Mouse (Mus musculus): ENCODE results near the gene Gng7.

The Gng7 gene

DNA sequence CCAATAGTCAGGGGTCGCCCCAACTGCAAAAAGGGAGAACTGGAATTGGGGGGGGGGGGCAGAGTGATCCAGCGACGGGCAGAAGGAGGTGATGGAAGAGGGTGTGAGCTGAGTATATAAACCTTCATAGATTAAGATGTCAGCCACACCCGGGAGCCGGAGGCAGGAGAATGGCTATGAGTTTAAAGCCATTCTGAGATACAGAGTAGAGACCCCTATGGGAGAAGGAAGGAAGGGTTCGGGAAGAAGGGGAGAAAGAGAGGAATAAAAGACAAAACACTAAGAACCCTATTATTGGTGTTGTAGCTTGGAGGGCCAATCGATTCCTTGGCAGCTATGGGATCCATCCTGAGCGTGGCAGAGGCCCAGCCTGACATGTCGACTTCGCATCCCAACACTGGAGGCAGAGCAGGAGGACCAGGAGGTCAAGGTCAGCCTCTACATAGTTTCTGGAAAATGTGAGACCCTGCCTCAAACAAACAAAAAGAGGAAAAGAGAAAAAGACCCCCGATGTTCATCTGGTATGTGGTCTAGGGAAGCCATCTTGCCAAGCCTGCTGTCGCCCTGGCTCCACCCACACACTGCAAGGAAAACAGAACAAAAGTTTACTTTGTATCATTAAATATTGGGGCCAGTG is 11.0 kb upstream of the Gng7 start, which contains the start of gene Diras1:
TSS of gene Diras1 (minus strand) at position 24 of the 637 bp plus-strand sequence.
- DNase-seq (ENCODE audit: low spot score in 2 of 2): no peak

DNA sequence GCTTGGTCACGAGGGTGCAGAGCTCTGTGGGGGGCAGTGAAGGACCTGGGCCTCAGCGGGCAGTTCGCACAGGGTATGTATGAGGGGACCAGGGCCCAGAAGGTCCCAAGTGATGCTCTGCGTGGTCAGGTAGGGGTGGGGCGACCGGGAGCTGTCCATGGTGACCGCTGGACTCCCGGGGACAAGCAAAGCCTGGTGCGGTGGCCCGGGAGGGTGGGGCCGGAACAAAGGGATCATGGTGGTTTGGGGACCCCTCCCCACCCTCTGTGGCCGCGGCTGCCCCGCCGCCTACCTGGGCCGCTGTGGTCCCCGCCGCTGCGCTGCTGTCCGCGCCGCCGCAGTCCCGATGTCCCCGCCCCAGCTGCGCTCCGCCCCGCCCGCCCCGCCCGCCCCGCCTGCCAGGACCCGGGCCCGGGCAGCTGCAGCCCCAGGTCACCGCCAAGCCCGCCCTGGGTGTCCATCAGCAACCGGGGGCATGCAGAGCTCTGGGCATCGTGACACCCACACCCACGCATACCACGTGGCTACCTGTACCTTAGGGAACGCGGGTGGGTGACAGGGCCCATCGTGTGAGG is 10.4 kb upstream of the Gng7 start:
- DNase-seq (ENCODE audit: low spot score in 2 of 2): no peak

- no peak for DNase-seq (ENCODE audit: low spot score in 2 of 2)
These were observed 9.7 kb upstream of the Gng7 start for GRCm38 (mm10) chr10:81024346-81024937.

DNA sequence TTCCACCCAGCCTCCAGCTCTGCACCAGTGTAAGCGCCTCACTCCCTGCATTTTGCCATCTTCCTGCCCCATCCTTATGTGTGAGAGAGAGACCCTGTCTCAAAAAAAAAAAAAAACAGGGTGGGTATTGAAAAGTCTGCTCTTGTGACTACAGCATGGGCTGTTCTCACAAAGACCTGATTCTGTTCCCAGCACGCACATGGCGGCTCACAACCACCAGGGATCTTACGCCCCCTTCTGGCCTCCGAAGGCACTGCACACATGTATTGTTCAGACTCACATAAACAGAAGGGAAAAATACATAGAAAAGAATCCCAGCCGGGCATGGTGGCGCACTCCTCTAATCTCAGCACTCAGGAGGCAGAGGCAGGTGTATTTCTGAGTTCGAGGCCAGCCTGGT is 8.0 kb upstream of the Gng7 start:
- DNase-seq (ENCODE audit: low spot score in 2 of 2): no peak

DNA sequence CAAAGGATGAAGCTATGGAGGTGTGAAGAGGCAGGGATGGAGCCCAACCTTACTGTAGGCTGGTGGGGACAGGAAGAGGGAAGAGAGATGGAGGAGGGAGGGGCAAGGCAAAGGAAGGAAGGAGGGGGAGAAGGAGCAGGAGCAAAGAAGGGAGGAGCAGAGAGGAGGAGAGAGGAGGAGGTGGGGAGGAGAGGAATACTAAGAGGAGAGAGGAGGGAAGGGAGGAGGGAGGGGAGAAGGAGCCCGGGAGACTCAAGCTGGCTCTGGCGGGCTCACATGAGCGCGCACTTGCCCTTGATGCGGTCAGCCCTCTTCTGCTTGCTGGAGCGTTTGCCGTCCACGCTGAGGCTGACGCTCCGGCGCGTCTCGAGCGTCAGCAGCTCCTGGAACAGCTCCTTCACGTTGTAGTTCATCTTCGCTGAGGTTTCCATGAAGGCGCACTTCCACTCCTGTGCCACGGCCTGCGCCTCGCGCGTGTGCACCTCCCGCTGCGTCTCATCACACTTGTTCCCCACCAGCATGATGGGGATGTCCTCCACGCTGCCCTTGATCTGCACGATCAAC is 6.9 kb upstream of the Gng7 start:
- DNase-seq (ENCODE audit: low spot score in 2 of 2): no peak

- no peak for DNase-seq (ENCODE audit: low spot score in 2 of 2)
These were observed 5.5 kb upstream of the Gng7 start for GRCm38 (mm10) chr10:81020207-81020606.

GRCm38 (mm10) chr10:81019687-81020086 is 4.9 kb upstream of the Gng7 start:
- no peak for DNase-seq (ENCODE audit: low spot score in 2 of 2)

GRCm38 (mm10) chr10:81018326-81018725 is 3.6 kb upstream of the Gng7 start:
- DNase-seq (ENCODE audit: low spot score in 2 of 2): no peak

DNA sequence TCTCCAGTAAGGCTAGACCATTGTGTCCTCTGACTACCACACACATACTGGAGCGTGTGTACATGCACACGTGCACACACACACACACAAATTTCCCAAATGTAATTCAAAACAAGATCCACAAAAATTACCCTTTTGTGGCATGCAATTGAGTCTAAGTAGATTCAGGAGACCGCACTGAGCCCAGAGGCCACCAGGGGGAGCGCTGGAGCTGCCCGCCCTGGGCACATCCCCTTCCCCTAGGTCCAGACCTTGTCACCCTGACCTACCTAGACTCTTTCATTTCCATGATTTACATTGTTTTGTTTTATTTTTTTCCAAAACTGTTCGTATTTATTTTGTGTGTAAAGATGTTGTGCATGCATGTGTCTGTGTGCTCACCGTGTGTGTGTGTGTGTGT is 1.9 kb upstream of the Gng7 start:
- no peak for DNase-seq (ENCODE audit: low spot score in 2 of 2)

DNA sequence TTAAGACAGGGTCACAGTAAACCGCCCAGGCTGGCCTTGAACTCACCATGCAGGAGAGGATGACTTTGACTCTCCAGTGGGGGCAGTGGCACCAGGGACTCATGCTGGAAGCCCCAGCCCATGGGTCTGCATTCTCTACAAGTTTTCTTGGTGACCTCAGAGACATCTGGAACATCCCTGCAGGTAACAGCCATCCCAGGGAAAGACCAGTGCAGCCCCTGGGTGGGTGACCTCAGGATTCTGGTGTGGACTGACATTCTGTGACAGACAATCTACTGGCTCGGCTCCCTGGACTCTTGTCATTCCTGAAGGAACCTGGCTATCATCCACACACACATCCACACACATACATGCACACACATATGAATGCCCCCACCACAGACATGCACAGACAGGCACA is 921 bp upstream of the Gng7 start:
- DNase-seq (ENCODE audit: low spot score in 2 of 2): no peak

DNA sequence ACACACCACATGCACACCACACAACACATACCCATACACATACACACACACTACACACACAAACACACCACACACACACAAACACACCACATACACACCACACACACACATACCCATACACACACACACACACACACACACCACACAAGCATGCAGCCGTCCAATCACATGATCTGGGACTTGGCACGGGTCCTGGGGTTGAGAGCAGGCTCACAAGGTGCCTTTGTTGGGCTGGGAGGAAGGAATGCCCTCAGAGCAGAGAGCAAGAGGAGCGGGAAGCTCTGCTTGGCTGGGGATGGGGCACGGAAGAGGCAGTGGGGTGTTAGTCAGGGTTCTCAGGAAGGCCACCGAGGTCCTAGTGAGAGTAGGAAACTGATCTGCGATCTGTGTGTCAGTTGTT is 3.9 kb downstream of the Gng7 start:
- DNase-seq (ENCODE audit: low spot score in 2 of 2): no peak

GRCm38 (mm10) chr10:81007240-81007639 is 7.5 kb downstream of the Gng7 start:
- no peak for DNase-seq (ENCODE audit: low spot score in 2 of 2)

DNA sequence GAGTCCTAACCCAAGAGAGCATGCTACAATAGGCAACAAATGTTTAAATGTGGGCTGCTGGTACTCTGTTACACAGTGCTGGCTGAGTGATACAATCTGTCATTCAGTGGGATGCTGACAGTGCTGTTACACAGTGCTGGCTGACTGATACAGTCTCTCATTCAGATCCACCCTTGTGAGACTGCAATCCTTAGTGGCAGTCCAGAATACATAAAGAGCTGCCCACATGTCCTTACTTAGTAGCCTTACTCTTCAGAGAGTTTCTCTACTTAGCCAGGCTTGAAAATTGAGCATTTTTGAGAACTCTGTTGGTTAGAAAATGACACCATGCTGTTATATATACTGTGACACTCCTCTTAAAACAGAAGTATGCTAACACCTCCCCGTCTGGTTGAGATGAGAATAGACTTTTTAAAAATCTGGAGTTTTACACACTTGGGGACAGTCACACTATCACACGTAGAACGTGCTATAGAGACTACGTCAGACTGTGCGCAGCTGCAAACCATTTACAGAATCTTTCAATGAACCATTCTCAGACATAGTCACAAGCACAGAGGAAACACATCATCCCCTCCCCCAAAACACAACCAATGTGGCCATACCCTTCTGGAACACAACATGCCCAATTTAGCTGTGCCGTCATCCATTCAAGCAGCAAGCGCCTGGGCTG is 8.6 kb downstream of the Gng7 start:
- peak in 1 of 2 experiments; percentile 60 for DNase-seq (ENCODE audit: low spot score in 2 of 2)

DNA sequence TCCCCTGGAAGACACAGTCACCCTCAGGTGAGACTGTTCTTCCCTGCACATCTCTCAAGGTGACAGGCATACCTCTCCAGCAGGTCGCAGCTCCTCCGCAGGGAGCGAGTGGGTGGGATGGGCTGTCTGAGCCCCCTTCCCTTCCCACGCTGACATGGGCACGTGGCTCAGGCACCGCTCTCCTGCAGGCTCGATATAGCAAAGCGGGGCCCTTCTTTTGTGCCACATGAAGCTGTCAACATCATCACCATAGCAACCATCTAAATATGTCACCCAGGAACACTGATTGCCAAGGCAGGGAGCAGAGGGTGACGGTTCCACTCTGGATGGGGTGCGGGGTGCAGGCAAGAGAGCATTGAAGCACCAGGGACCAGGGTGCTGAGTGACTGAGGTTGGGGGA is 13.6 kb downstream of the Gng7 start:
- peak in 1 of 2 experiments; percentile 69 for DNase-seq (ENCODE audit: low spot score in 2 of 2)

DNA sequence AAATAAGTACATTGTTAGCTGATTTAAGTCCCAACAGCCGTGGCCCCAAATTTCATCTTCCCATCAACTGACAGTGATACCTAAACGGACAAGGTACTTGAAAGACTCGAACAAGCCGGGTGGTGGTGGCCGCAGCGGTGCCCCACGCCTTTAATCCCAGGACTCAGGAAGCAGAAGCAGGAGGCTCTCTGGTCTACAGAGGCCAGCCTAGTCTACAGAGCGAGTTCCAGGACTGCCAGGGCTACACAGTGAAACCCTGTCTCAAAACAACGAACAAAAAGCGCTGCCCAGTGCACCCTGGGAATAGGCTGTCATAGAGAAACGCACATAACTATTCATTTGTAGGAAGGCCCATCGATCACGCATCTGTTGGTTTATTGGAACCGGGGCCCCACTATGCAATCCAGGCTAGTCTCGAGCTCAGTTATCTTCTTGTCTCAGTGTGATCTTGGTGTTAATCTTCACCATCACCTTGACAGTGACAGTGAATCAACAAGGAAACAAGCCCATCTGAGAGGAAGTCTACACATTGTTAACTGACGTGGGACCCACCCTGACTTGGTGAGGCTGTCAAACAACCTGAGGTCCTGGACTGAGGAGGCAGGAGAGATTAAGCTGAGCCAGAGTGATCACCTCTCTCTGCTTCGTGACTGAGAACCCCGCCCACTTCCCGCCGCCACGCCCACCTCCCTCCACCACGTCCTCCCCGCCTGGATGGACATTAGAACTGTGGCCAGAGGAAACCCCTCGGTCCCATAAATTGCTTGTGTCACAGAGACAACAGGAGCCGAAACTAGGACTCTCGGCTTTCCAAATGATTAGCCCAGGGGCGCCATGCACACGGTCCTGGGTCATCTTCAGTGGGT is 14.3 kb downstream of the Gng7 start:
- no peak for DNase-seq (ENCODE audit: low spot score in 2 of 2)

- peak; percentile 90 to 92 for DNase-seq (ENCODE audit: low spot score in 2 of 2)
These were observed 15.2 kb downstream of the Gng7 start for GRCm38 (mm10) chr10:80999362-81000196.

GRCm38 (mm10) chr10:80998778-80999177 is 16.0 kb downstream of the Gng7 start:
- DNase-seq (ENCODE audit: low spot score in 2 of 2): peak in 1 of 2 experiments; percentile 73

DNA sequence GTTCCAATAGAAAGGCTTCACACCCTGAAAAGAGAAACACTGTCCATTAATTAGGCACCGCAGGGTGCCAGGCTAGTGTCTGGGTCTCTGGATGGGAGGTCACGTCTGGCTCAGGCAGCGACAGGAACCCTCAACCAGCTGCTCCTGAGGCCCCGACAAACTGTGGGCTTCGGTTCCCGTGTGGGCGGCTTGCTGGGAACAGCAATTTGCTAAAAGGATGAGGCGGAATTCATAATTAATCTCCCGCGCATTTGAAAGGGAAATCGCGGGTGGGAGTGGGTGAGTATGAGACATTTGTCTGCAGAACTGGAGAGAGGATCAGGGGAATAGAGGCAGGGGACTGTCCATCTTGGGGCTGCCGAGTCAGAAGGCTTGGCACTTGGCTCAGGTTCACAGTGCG is 16.7 kb downstream of the Gng7 start:
- DNase-seq (ENCODE audit: low spot score in 2 of 2): peak in 1 of 2 experiments; percentile 62

DNA sequence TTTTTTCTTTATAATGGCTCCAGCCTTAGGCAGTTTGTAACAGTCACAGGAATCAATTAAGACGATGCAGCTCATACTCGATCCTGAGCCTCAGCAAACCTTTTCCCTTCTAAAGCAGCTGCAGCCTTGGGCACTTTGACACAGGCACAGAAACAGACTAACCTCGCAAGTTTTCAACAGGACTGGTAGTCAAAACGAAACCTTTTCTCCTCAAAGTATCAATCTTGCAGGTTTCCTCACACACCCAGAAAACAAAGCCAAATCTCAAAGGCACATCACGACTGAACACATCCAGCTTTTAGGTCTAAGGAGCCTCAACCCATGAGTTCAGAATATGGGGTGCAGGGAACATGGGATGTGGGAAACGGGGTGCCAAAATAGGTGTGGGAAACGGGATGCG is 17.4 kb downstream of the Gng7 start:
- DNase-seq (ENCODE audit: low spot score in 2 of 2): no peak

- no peak for DNase-seq (ENCODE audit: low spot score in 2 of 2)
These were observed 18.2 kb downstream of the Gng7 start for GRCm38 (mm10) chr10:80996501-80996900.

Data from right cerebral cortex, adult 2 months (tissue).